Mouse (Mus musculus) hindbrain, embryonic 14.5 days (tissue): ENCODE measurements around the gene Dnajc19. TPM values are rescaled to one million over a fixed set of nuclear protein-coding genes. Genes with fewer than 3 reads are reported as not detected.

Source experiments
- ATAC-seq: fragments of 200-750 bp; cut with Nextera tagmentation; 2 replicates; pipeline ENCODE4 v1.8.0; 2017; ENCODE audit warnings: moderate number of reproducible peaks, mild to moderate bottlenecking, moderate TSS enrichment, moderate library complexity; ENCODE audit not compliant: low FRiP score
- DNase-seq: peaks from one replicate; pipeline ENCODE4 v3.0.0-alpha.2; 2015; ENCODE audit warnings: low spot score
- H3K27ac ChIP-seq: fragments of 300-500 bp; sonication (generic); 2 replicates; pipeline ENCODE4 v1.5.1; 2014; ENCODE audit warnings: mild to moderate bottlenecking, moderate library complexity
- H3K27me3 ChIP-seq: fragments of 300-500 bp; sonication (generic); 2 replicates; pipeline ENCODE4 v1.6.1; 2014; ENCODE audit warnings: mild to moderate bottlenecking, low read length, mixed read lengths; ENCODE audit not compliant: control insufficient read depth, insufficient read depth
- H3K36me3 ChIP-seq: fragments of 300-500 bp; sonication (generic); replicated peaks from 2 replicates; pipeline ENCODE4 v1.6.1; 2014; ENCODE audit not compliant: control insufficient read depth, insufficient read depth
- H3K4me1 ChIP-seq: fragments of 300-500 bp; sonication (generic); replicated peaks from 2 replicates; pipeline ENCODE4 v1.6.1; 2014; ENCODE audit warnings: antibody characterized with exemption, low read length, mixed read lengths; ENCODE audit not compliant: control insufficient read depth, insufficient read depth
- H3K4me2 ChIP-seq: fragments of 300-500 bp; sonication (generic); replicated peaks from 2 replicates; pipeline ENCODE4 v1.6.1; 2014; ENCODE audit warnings: mild to moderate bottlenecking, moderate library complexity
- H3K4me3 ChIP-seq: fragments of 300-500 bp; sonication (generic); replicated peaks from 2 replicates; pipeline ENCODE4 v1.5.1; 2014; ENCODE audit warnings: mild to moderate bottlenecking, low read length
- H3K9ac ChIP-seq: fragments of 300-500 bp; sonication (generic); 2 replicates; pipeline ENCODE4 v1.6.1; 2014
- H3K9me3 ChIP-seq: fragments of 300-500 bp; sonication (generic); 2 replicates; pipeline ENCODE4 v1.6.1; 2016; ENCODE audit warnings: low read length; ENCODE audit not compliant: control insufficient read depth
- WGBS: fragments of 180-500 bp; shearing (Covaris S2); extraction: QIAGEN DNeasy Blood & Tissue Kit; methylation state at CpG from one replicate; pipeline ENCODE4 v1.1.7; 2014; 5-methylcytosine and 5-hydroxymethylcytosine counted together
- polyA plus RNA-seq: library from polyadenylated mRNA; unstranded; fragments of >200 nt; fragmentation: Nextera tagmentation; extraction: Ambion mirVana; gene quantifications from 2 replicates; pipeline ENCODE4 v1.2.1, GENCODE M21; 2014

The Dnajc19 gene
- polyA plus RNA-seq, 1 experiment from 2014 or later = 156 TPM

DNA sequence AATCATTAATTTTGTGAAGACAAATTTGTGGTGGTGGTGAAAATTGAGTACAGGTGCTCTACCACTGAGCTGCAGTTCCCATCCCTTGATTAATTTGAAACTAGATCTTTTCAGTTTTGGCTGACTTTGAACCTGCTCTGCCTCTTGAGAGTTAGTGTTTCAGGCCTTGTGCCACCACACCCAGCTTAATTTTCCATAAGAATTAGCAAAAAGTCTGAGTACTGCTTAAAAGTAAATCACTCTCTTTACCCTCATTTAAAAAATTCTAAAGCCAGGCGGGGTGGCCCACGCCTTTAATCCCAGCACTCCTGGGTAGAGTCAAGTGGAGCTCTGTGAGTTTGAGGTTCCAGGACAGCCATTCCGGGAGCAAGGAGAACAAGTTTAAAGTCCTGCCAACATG lies 45.4 kb downstream of the Dnajc19 start:
- 92% methylated on average over 3 of the region's 3 CpGs for WGBS
- Histone ChIP-seq H3K9me3 (no peaks in the 10 kb centered on the region), H3K4me3 (no peak overlapping the region), H3K27ac (no peak overlapping the region), H3K4me2 (no peak overlapping the region), H3K27me3 (no peaks in the 10 kb centered on the region), H3K36me3 (no peaks in the 10 kb centered on the region; the same call in 1 of the 2 replicates), H3K9ac (no peak overlapping the region), H3K4me1 (no peaks in the 10 kb centered on the region; the same call in 1 of the 2 replicates)
- no peak for DNase-seq
- no peak for ATAC-seq

DNA sequence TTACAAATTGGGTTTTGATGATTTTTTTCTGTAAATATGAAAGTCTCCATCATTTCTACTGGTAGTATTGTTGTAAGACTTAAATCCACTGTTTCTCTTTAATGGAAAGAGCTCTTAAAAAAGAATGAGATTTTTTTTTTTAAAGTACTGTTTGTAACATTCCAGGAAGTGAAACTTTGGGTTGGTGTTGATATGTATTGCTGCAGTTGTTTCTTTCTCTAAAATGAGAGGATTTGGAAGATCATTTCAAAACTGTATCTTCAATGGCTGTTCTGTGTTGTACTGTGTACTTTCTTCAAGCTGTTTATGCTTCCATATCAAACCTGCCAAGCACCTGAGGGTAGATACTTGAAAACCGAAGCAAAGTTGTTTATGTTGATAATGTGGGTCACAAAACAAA lies 46.3 kb downstream of the Dnajc19 start:
- ATAC-seq = no peak
- Histone ChIP-seq H3K4me2 (no peak overlapping the region), H3K4me1 (no peaks in the 10 kb centered on the region; the same call in 1 of the 2 replicates), H3K27me3 (no peaks in the 10 kb centered on the region), H3K4me3 (no peak overlapping the region), H3K27ac (no peak overlapping the region), H3K36me3 (no peaks in the 10 kb centered on the region; the same call in 1 of the 2 replicates), H3K9ac (no peak overlapping the region), H3K9me3 (no peaks in the 10 kb centered on the region)
- DNase-seq = no peak
- WGBS = 94% methylated on average over 1 of the region's 1 CpGs

GRCm38 (mm10) chr3:34033720-34034364 lies 47.3 kb downstream of the Dnajc19 start:
- no peak overlapping the region for H3K4me3 ChIP-seq
- no peak for DNase-seq

GRCm38 (mm10) chr3:34030601-34031000 lies 50.5 kb downstream of the Dnajc19 start:
- Histone ChIP-seq H3K4me2 (no peak overlapping the region), H3K4me1 (no peaks in the 10 kb centered on the region), H3K27ac (no peak overlapping the region), H3K27me3 (no peaks in the 10 kb centered on the region), H3K36me3 (no peaks in the 10 kb centered on the region), H3K4me3 (no peak overlapping the region), H3K9ac (no peak overlapping the region), H3K9me3 (no peaks in the 10 kb centered on the region)
- 93% methylated on average over 3 of the region's 3 CpGs for WGBS
- ATAC-seq = no peak
- DNase-seq = no peak

More at GRCm38 (mm10) chr3:34033720-34034364, 47.3 kb downstream of the Dnajc19 start:
- H3K9me3 ChIP-seq = no peaks in the 10 kb centered on the region
- no peak overlapping the region for H3K9ac ChIP-seq
- WGBS = 91% methylated on average over 3 of the region's 3 CpGs
- no peak overlapping the region for H3K27ac ChIP-seq
- no peak for ATAC-seq
- no peaks in the 10 kb centered on the region for H3K27me3 ChIP-seq
- H3K4me2 ChIP-seq = no peak overlapping the region
- no peaks in the 10 kb centered on the region; the same call in 1 of the 2 replicates for H3K4me1 ChIP-seq
- no peaks in the 10 kb centered on the region for H3K36me3 ChIP-seq

- no peak overlapping the region for H3K27ac ChIP-seq
- H3K9ac ChIP-seq = no peak overlapping the region
- H3K4me3 ChIP-seq = no peak overlapping the region
- H3K36me3 ChIP-seq = no peaks in the 10 kb centered on the region
- no peaks in the 10 kb centered on the region for H3K9me3 ChIP-seq
- H3K4me2 ChIP-seq = no peak overlapping the region
- H3K4me1 ChIP-seq = no peaks in the 10 kb centered on the region
- no peak for DNase-seq
- no peak for ATAC-seq
- H3K27me3 ChIP-seq = no peaks in the 10 kb centered on the region
These were observed 52.2 kb downstream of the Dnajc19 start for GRCm38 (mm10) chr3:34028935-34029334.

DNA sequence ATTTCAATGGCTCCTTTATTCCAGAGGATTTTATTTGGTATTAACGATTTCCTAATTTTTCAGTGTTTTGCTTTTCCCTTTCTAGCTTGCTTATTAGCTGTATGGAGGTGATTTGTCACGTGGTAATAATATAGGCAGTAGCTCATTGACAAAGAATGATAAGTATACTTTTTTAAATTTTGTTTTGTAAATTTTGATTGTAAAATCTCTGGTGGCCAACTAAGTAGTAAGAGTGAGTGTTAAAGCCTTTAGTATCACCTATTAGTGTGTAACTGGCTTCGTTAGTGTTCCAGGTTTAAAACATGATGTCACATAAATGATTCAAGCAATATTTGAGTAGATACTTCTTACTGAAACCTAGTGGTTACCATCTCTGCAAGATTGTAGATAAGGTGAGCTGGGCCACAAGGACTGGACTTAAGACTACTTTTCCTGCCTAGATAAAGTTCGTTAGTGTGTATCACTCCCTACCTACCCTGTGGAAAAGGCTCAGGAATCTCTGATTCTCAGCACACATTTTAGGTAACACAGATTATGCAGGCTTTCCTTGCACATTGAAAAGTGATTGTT lies 59.8 kb downstream of the Dnajc19 start:
- peak overlapping the region; percentile 79 for H3K4me2 ChIP-seq
- no peak for ATAC-seq
- H3K36me3 ChIP-seq = no peaks in the 10 kb centered on the region
- no peak for DNase-seq
- H3K27ac ChIP-seq = no peak overlapping the region
- peak overlapping the region; percentile 98 for H3K4me3 ChIP-seq
- no peaks in the 10 kb centered on the region for H3K27me3 ChIP-seq
- peaks cover 21% of the 10 kb centered on the region for H3K4me1 ChIP-seq
- WGBS = 73% methylated on average over 4 of the region's 4 CpGs
- H3K9ac ChIP-seq = peak overlapping the region; percentile 98
- no peaks in the 10 kb centered on the region for H3K9me3 ChIP-seq

- DNase-seq (no peak), ATAC-seq (no peak)
- no peaks in the 10 kb centered on the region for H3K36me3 ChIP-seq
- peak overlapping the region; percentile 79 for H3K4me2 ChIP-seq
- H3K27ac ChIP-seq = peak overlapping the region; percentile 93
- H3K9ac ChIP-seq = peak overlapping the region; percentile 98
- H3K27me3 ChIP-seq = no peaks in the 10 kb centered on the region
- no peaks in the 10 kb centered on the region for H3K9me3 ChIP-seq
- H3K4me3 ChIP-seq = peak overlapping the region; percentile 98
- 1% methylated on average over 43 of the region's 70 CpGs for WGBS
- peaks cover 21% of the 10 kb centered on the region for H3K4me1 ChIP-seq
These were observed 60.5 kb downstream of the Dnajc19 start for GRCm38 (mm10) chr3:34020382-34021258.

- Histone ChIP-seq H3K4me2 (peak within 1 kb of the TSS; percentile 79), H3K4me3 (peak within 1 kb of the TSS; percentile 98), H3K9ac (peak within 1 kb of the TSS; percentile 98), H3K36me3 (no peaks in the 10 kb centered on the region), H3K4me1 (peaks cover 21% of the 10 kb centered on the region), H3K9me3 (no peaks in the 10 kb centered on the region), H3K27me3 (no peaks in the 10 kb centered on the region), H3K27ac (peak within 1 kb of the TSS; percentile 93)
- DNase-seq (peak; percentile 88), ATAC-seq (peak; percentile 96)
- WGBS = under 1% methylated on average over 73 of the region's 97 CpGs
These were observed 61.4 kb downstream of the Dnajc19 start, which contains the start of gene Fxr1 for GRCm38 (mm10) chr3:34019540-34020381. Gene Fxr1, plus strand, starts transcription at chr3:34019943.
